Mouse (Mus musculus): ENCODE measurements around the gene Lamb2.

The Lamb2 gene

DNA sequence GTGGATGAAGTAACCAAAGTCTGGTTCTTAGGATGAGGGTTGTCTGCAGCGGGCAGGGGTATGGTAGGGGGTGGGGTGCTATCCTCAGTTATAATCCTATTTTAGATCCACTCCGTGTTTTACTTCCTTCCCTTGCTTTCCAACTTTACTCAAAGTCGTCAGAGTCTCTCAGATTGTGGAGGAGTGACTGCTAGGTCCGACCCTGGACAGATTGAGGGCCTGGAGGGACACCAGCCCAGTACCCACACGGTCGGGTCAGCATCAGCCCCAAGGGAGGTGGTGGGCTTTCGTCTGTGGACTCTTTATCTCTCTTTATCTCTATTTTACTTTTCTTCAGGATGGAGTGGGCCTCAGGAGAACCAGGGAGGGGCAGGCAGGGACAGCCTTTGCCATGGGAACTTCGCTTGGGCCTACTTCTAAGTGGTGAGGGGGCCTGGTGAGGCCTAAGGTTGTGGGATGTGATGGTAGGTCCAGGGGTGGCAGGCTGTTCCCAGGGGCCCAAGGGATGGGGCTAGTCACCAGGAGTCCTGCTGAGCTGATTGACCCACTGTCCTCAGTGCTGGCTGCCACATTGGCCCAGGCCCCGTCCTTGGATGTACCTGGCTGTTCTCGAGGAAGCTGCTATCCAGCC is at the start of gene Lamb2:
Gene Lamb2 (plus strand): TSS at position 16 of the 631 bp plus-strand sequence.
- H3K4me1 ChIP-seq (replicated peaks; ENCODE audit: low read depth, low read length): peaks cover 75% of the 10 kb centered on the region
- TF ChIP-seq NANOG (IDR thresholded peaks at IDR 0.05; ENCODE audit: borderline replicate concordance, low read length) (no peak), CTCF (conservative IDR thresholded peaks at IDR 0.05; ENCODE audit: low read length) (no peak), POU5F1 (IDR thresholded peaks at IDR 0.05; ENCODE audit: borderline replicate concordance, low read length) (no peak)

GRCm38 (mm10) chr9:108431431-108432067 is 48.0 kb upstream of the Lamb2 start:
- peak overlapping the region; percentile 67 for H3K4me3 ChIP-seq (replicated peaks; ENCODE audit: low read length)
- H3K36me3 ChIP-seq (ENCODE audit: insufficient read depth, low read length): no peaks in the 10 kb centered on the region
- H3K27me3 ChIP-seq (ENCODE audit: insufficient read depth, low read length): peaks cover 31% of the 10 kb centered on the region
- TF ChIP-seq NANOG (IDR thresholded peaks at IDR 0.05; ENCODE audit: borderline replicate concordance, low read length): no peak
- H3K9me3 ChIP-seq (ENCODE audit: low read length): no peaks in the 10 kb centered on the region
- peaks cover 7% of the 10 kb centered on the region for H3K4me1 ChIP-seq (replicated peaks; ENCODE audit: low read depth, low read length)

More for the DNA sequence above, at the start of gene Lamb2:
- no peaks in the 10 kb centered on the region for H3K9me3 ChIP-seq (ENCODE audit: low read length)
- H3K27me3 ChIP-seq (ENCODE audit: insufficient read depth, low read length): peaks cover 11% of the 10 kb centered on the region
- peaks cover 20% of the 10 kb centered on the region for H3K36me3 ChIP-seq (ENCODE audit: insufficient read depth, low read length)
- H3K4me3 ChIP-seq (replicated peaks; ENCODE audit: low read length): peak within 1 kb of the TSS; percentile 74

- H3K4me1 ChIP-seq (replicated peaks; ENCODE audit: low read depth, low read length): peaks cover 11% of the 10 kb centered on the region
- H3K4me3 ChIP-seq (replicated peaks; ENCODE audit: low read length): no peak within 1 kb of the TSS
- H3K36me3 ChIP-seq (ENCODE audit: insufficient read depth, low read length): no peaks in the 10 kb centered on the region
- no peaks in the 10 kb centered on the region for H3K9me3 ChIP-seq (ENCODE audit: low read length)
- TF ChIP-seq NANOG (IDR thresholded peaks at IDR 0.05; ENCODE audit: borderline replicate concordance, low read length): no peak
- no peak for TF ChIP-seq CTCF (conservative IDR thresholded peaks at IDR 0.05; ENCODE audit: low read length)
- no peak for TF ChIP-seq POU5F1 (IDR thresholded peaks at IDR 0.05; ENCODE audit: borderline replicate concordance, low read length)
- peaks cover 32% of the 10 kb centered on the region for H3K27me3 ChIP-seq (ENCODE audit: insufficient read depth, low read length)
Measured at GRCm38 (mm10) chr9:108436182-108436581, 43.4 kb upstream of the Lamb2 start, which contains the start of gene BC048562. BC048562 (plus strand) TSS chr9:108436482.

DNA sequence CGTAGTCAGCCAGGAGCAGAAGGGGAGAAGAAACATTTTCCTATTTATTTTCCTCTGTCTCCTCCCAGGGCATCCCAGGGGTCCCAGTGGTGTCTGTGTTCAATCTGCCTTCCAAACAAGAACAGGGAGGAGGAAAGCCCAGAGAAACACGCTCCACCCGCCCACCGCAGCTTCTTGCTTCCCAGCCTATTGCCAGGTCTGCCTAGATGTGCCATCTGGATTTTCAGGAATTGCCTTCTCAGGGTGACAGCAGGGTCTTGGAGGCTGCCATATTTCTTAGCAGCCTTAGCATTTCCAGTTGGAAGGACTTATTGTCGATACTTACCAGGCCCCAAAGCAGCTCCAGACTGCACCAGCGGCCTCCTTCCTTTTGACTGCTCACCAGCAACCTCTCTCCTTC is 40.4 kb upstream of the Lamb2 start:
- TF ChIP-seq CTCF (conservative IDR thresholded peaks at IDR 0.05; ENCODE audit: low read length) (no peak), NANOG (IDR thresholded peaks at IDR 0.05; ENCODE audit: borderline replicate concordance, low read length) (no peak), POU5F1 (IDR thresholded peaks at IDR 0.05; ENCODE audit: borderline replicate concordance, low read length) (no peak)
- Histone ChIP-seq H3K9me3 (ENCODE audit: low read length) (no peaks in the 10 kb centered on the region), H3K27me3 (ENCODE audit: insufficient read depth, low read length) (peaks cover 18% of the 10 kb centered on the region), H3K4me1 (replicated peaks; ENCODE audit: low read depth, low read length) (peaks cover 4% of the 10 kb centered on the region; the same call in 1 of the 2 replicates), H3K4me3 (replicated peaks; ENCODE audit: low read length) (no peak overlapping the region), H3K36me3 (ENCODE audit: insufficient read depth, low read length) (no peaks in the 10 kb centered on the region)

DNA sequence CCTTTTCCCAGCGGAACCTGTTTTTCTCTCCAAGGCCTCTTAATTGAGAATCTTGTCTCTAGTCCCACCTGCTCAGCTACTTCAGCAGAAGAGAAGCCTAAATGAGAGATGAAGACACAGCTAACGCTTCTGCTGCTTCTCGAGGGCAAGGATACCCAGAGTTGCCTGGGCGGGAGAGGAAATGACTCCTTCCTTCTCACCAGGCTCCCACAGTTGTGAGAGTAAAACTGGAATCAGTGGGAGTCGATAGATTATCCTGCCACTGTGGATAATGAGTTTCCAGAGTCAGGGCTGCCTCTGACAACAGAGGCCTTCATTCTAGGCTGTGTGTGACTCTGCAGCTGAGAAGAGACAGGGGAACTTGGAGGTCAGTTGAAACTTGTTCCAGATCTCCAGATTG is 39.1 kb upstream of the Lamb2 start:
- Histone ChIP-seq H3K4me3 (replicated peaks; ENCODE audit: low read length) (no peak overlapping the region), H3K4me1 (replicated peaks; ENCODE audit: low read depth, low read length) (peaks cover 6% of the 10 kb centered on the region), H3K27me3 (ENCODE audit: insufficient read depth, low read length) (peaks cover 26% of the 10 kb centered on the region), H3K9me3 (ENCODE audit: low read length) (no peaks in the 10 kb centered on the region), H3K36me3 (ENCODE audit: insufficient read depth, low read length) (no peaks in the 10 kb centered on the region)
- no peak for TF ChIP-seq POU5F1 (IDR thresholded peaks at IDR 0.05; ENCODE audit: borderline replicate concordance, low read length)
- no peak for TF ChIP-seq CTCF (conservative IDR thresholded peaks at IDR 0.05; ENCODE audit: low read length)
- TF ChIP-seq NANOG (IDR thresholded peaks at IDR 0.05; ENCODE audit: borderline replicate concordance, low read length): no peak

DNA sequence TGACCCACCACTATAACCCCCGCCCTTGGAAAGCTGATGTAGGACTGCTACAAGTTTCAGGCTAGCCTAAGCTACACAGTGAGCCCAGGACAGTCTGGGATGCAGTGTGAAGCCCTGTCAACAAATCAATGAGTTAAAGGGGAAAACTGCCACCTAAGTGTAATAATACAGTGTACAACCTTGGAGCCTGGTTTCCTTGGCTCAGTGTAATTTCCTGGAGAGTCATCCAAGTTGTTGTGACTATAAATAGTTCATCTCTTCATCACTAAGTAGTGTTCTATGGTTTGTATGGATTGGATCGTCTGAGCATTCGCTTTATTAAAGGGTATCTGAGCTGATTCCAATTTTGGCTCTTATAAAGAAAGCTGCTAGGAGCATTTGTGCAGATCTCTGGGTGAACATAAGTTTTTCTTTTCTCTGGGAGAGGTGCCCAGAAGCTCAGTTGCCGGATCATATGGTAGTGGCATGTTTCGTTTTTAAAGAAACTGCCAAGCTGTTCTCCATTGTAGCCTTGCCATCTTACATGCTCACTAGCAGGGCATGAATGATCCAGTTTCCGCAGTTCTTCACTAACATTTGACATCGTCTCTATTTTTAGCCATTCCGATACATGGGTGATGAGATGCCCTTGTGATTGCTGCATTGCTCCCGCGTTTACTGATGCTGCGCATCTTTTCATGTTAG is 38.2 kb upstream of the Lamb2 start:
- Histone ChIP-seq H3K9me3 (ENCODE audit: low read length) (no peaks in the 10 kb centered on the region), H3K27me3 (ENCODE audit: insufficient read depth, low read length) (peaks cover 26% of the 10 kb centered on the region), H3K36me3 (ENCODE audit: insufficient read depth, low read length) (no peaks in the 10 kb centered on the region), H3K4me1 (replicated peaks; ENCODE audit: low read depth, low read length) (peaks cover 9% of the 10 kb centered on the region), H3K4me3 (replicated peaks; ENCODE audit: low read length) (no peak overlapping the region)
- TF ChIP-seq POU5F1 (IDR thresholded peaks at IDR 0.05; ENCODE audit: borderline replicate concordance, low read length) (no peak), NANOG (IDR thresholded peaks at IDR 0.05; ENCODE audit: borderline replicate concordance, low read length) (no peak), CTCF (conservative IDR thresholded peaks at IDR 0.05; ENCODE audit: low read length) (no peak)

DNA sequence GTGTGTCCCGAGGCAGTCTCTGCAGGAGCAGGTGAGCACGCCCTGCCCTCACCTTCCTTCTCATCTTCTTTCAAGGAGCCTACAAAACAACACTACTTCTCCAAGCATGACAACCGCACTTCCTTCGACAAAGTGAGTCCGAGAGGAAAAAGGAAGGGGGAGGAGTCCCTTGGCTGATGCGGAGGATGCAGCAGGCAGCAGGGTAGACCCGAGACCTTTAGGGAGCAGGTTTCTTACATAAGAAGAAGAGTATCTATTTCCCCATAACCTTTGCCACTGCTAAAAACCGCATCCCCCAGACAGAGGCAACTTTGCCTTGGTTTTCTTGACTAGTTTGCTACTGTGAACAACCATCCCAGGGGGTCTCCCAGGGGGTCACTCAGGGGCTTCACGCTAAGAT is 34.4 kb upstream of the Lamb2 start:
- TF ChIP-seq NANOG (IDR thresholded peaks at IDR 0.05; ENCODE audit: borderline replicate concordance, low read length): no peak
- no peak for TF ChIP-seq POU5F1 (IDR thresholded peaks at IDR 0.05; ENCODE audit: borderline replicate concordance, low read length)
- TF ChIP-seq CTCF (conservative IDR thresholded peaks at IDR 0.05; ENCODE audit: low read length): no peak

DNA sequence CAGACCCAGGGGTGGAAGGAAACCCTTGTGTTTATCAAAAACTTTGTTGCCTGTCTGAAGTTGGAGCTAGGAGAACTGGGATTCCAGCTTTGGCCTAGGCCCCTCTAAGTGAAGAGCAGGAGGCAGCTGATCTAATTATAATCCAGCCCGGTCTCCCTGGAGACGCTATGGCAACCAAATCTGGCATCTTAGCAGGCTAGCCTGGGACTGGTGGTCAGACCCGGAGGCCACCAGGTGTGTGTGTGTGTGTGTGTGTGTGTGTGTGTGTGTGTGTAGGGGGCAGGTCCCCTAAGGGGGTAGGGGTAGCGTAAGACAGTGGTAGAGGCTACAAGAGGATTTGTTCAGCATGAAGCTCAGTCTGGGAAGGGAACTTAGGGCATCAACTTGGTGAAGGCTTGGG is 29.7 kb upstream of the Lamb2 start:
- Histone ChIP-seq H3K4me1 (replicated peaks; ENCODE audit: low read depth, low read length) (peaks cover 57% of the 10 kb centered on the region), H3K9me3 (ENCODE audit: low read length) (no peaks in the 10 kb centered on the region), H3K4me3 (replicated peaks; ENCODE audit: low read length) (no peak overlapping the region), H3K36me3 (ENCODE audit: insufficient read depth, low read length) (no peaks in the 10 kb centered on the region), H3K27me3 (ENCODE audit: insufficient read depth, low read length) (peaks cover 25% of the 10 kb centered on the region)
- TF ChIP-seq NANOG (IDR thresholded peaks at IDR 0.05; ENCODE audit: borderline replicate concordance, low read length) (no peak), CTCF (conservative IDR thresholded peaks at IDR 0.05; ENCODE audit: low read length) (no peak), POU5F1 (IDR thresholded peaks at IDR 0.05; ENCODE audit: borderline replicate concordance, low read length) (no peak)

More for the DNA sequence above, 34.4 kb upstream of the Lamb2 start:
- Histone ChIP-seq H3K36me3 (ENCODE audit: insufficient read depth, low read length) (no peaks in the 10 kb centered on the region), H3K4me1 (replicated peaks; ENCODE audit: low read depth, low read length) (peaks cover 32% of the 10 kb centered on the region), H3K27me3 (ENCODE audit: insufficient read depth, low read length) (peaks cover 14% of the 10 kb centered on the region; the same call in 1 of the 2 replicates), H3K4me3 (replicated peaks; ENCODE audit: low read length) (no peak overlapping the region), H3K9me3 (ENCODE audit: low read length) (no peaks in the 10 kb centered on the region)
